Mouse (Mus musculus): ENCODE measurements at regions not wholly inside any gene's neighbourhood (a gene's known extent, or its start where the extent isn't known, plus 50 kb on each side); places are given as distances from the start of the nearest gene placed in this dataset.

DNA sequence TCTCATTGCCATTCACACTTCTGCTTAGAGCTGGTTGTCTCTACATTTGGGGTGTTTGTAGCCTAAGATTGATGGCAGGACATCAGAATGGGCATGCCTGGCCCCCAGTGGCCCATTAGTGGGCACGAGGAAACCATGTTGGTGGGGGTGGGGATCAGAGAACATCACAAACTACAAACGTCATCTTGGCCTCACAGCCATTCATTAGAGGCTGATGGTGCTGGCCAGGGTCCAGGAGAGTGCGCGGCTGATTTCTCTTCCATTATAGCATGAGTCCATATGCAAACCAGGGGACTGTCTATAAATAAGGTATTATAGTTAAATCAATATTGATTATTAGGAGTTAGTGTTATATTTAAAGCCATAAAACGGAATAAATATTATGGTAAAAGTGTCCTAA, 67.9 kb downstream of the 3100002H09Rik start:
- no peak overlapping the region for H3K27ac ChIP-seq (ENCODE audit: low read depth, low read length)
- no peak overlapping the region for H3K4me3 ChIP-seq (ENCODE audit: low read depth, low read length)
- no peaks in the 10 kb centered on the region for H3K36me3 ChIP-seq (ENCODE audit: control insufficient read depth, insufficient read depth, low read length)
- no peak overlapping the region for H3K4me2 ChIP-seq (ENCODE audit: low read depth)
- no peak for ATAC-seq (ENCODE audit: insufficient read depth, low FRiP score, low TSS enrichment)
- no peak for DNase-seq (ENCODE audit: low spot score)
- H3K9me3 ChIP-seq (ENCODE audit: control insufficient read depth, low read length) = no peaks in the 10 kb centered on the region
- WGBS = 74% methylated on average over 5 of the region's 5 CpGs
- H3K4me1 ChIP-seq (ENCODE audit: control insufficient read depth, insufficient read depth, low read length) = no peaks in the 10 kb centered on the region
- H3K27me3 ChIP-seq (ENCODE audit: control insufficient read depth, insufficient read depth, low read length) = no peaks in the 10 kb centered on the region
- no peak overlapping the region for H3K9ac ChIP-seq (ENCODE audit: low read length)

DNA sequence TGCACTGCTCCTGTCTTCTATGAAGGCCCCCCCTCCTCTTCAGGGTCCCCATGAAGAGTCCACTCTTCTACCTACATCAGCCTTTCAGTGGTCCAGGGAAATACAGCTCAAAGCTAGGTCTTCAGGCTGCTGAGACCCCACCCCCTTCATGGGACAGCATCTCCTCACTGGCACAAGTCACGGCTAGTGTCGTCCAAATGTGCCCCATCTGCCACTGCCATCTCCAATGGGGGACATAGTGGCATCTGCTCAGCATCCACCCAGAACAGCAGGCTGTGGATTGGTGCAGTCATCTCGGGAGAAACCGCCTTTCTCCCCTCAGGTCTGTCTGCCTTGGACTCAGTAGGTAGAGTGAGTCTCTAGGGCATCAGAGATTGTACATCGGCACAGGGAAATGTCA, 72.1 kb downstream of the 3100002H09Rik start:
- H3K27me3 ChIP-seq (ENCODE audit: control insufficient read depth, insufficient read depth, low read length) = no peaks in the 10 kb centered on the region
- no peak overlapping the region for H3K4me3 ChIP-seq (ENCODE audit: low read depth, low read length)
- no peak overlapping the region for H3K27ac ChIP-seq (ENCODE audit: low read depth, low read length)
- WGBS = 88% methylated on average over 5 of the region's 5 CpGs
- ATAC-seq (ENCODE audit: insufficient read depth, low FRiP score, low TSS enrichment) (no peak), DNase-seq (ENCODE audit: low spot score) (no peak)
- no peaks in the 10 kb centered on the region for H3K36me3 ChIP-seq (ENCODE audit: control insufficient read depth, insufficient read depth, low read length)
- no peak overlapping the region for H3K4me2 ChIP-seq (ENCODE audit: low read depth)
- H3K9ac ChIP-seq (ENCODE audit: low read length) = no peak overlapping the region
- no peaks in the 10 kb centered on the region for H3K4me1 ChIP-seq (ENCODE audit: control insufficient read depth, insufficient read depth, low read length)
- H3K9me3 ChIP-seq (ENCODE audit: control insufficient read depth, low read length) = no peaks in the 10 kb centered on the region

DNA sequence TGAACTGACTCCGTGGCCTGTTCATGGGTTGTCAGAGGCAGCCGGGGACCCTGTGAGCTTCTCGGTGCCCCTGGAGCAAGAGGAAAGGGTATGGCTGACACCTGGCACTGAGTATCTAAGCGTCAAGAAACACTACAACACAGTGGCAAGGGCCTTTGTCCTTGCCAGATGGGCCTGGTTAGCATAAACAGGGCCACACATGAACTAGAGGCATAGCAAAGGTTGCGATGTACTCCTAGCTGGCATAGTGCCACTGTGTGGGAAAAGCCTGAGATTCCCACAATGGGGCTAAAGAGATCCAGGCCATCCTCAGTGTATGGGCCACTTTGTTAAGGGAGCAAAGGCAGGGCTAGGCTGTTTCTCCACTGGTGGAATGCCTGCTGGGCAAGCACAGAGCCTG, 72.9 kb downstream of the 3100002H09Rik start:
- WGBS = 90% methylated on average over 5 of the region's 5 CpGs
- Histone ChIP-seq H3K27ac (ENCODE audit: low read depth, low read length) (no peak overlapping the region), H3K4me1 (ENCODE audit: control insufficient read depth, insufficient read depth, low read length) (no peaks in the 10 kb centered on the region)

DNA sequence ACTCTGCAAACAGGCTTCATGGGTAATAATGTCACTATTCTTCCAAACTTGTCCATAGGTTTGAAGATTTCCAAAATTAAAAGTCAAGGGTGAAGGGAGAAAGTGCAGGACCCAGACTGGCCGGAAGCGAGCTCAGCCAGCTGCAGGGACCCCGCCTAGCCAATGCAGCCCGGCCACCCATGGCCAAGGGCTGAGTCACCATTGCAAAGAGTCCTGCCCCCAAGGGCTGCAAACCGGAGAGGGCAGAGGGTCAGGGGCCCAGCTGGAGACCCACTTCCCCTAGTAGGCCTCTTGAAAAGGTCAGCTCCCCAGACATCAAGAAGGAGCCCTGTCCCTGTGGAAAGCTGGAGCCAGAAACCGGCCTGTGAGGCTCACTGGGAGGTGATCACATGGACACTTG, 77.0 kb downstream of the 3100002H09Rik start:
- H3K27ac ChIP-seq (ENCODE audit: low read depth, low read length) = no peak overlapping the region
- H3K4me1 ChIP-seq (ENCODE audit: control insufficient read depth, insufficient read depth, low read length) = no peaks in the 10 kb centered on the region
- ATAC-seq (ENCODE audit: insufficient read depth, low FRiP score, low TSS enrichment) (no peak), DNase-seq (ENCODE audit: low spot score) (no peak)
- no peaks in the 10 kb centered on the region for H3K27me3 ChIP-seq (ENCODE audit: control insufficient read depth, insufficient read depth, low read length)
- H3K4me3 ChIP-seq (ENCODE audit: low read depth, low read length) = no peak overlapping the region
- no peak overlapping the region for H3K9ac ChIP-seq (ENCODE audit: low read length)
- WGBS = 63% methylated on average over 6 of the region's 6 CpGs
- no peaks in the 10 kb centered on the region for H3K9me3 ChIP-seq (ENCODE audit: control insufficient read depth, low read length)
- H3K36me3 ChIP-seq (ENCODE audit: control insufficient read depth, insufficient read depth, low read length) = no peaks in the 10 kb centered on the region
- H3K4me2 ChIP-seq (ENCODE audit: low read depth) = no peak overlapping the region

More for the DNA sequence above, 72.9 kb downstream of the 3100002H09Rik start:
- Histone ChIP-seq H3K9me3 (ENCODE audit: control insufficient read depth, low read length) (no peaks in the 10 kb centered on the region), H3K4me2 (ENCODE audit: low read depth) (no peak overlapping the region), H3K27me3 (ENCODE audit: control insufficient read depth, insufficient read depth, low read length) (no peaks in the 10 kb centered on the region), H3K4me3 (ENCODE audit: low read depth, low read length) (no peak overlapping the region), H3K9ac (ENCODE audit: low read length) (no peak overlapping the region), H3K36me3 (ENCODE audit: control insufficient read depth, insufficient read depth, low read length) (no peaks in the 10 kb centered on the region)
- DNase-seq (ENCODE audit: low spot score) (no peak), ATAC-seq (ENCODE audit: insufficient read depth, low FRiP score, low TSS enrichment) (no peak)

DNA sequence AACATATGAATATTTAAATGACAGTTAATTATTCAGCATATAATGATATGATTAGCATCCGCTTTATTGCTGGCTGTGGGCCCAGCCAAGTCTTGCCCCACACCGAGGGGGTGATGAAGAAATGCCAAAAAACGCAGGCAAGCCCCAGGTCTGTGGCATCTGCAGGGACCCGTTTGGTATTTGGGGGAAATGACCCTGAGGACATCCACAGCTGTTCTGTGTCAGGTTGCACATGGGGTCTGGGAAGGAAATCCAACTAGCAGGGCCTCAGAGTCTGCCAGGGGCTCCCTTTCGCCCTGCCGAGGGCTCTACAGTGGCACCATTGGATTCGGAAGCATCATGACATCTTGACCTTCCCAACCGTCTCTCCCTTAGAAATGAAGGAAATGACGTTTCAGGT, 80.0 kb downstream of the 3100002H09Rik start:
- 0 out of 2 replicates have a peak, but pooled peaks cover 3% of the 10 kb centered on the region for H3K4me1 ChIP-seq (ENCODE audit: control insufficient read depth, insufficient read depth, low read length)
- WGBS = 81% methylated on average over 9 of the region's 9 CpGs
- H3K36me3 ChIP-seq (ENCODE audit: control insufficient read depth, insufficient read depth, low read length) = no peaks in the 10 kb centered on the region
- H3K4me2 ChIP-seq (ENCODE audit: low read depth) = no peak overlapping the region
- no peak for ATAC-seq (ENCODE audit: insufficient read depth, low FRiP score, low TSS enrichment)
- H3K9ac ChIP-seq (ENCODE audit: low read length) = no peak overlapping the region
- no peaks in the 10 kb centered on the region for H3K27me3 ChIP-seq (ENCODE audit: control insufficient read depth, insufficient read depth, low read length)
- H3K27ac ChIP-seq (ENCODE audit: low read depth, low read length) = no peak overlapping the region
- DNase-seq (ENCODE audit: low spot score) = no peak
- no peaks in the 10 kb centered on the region for H3K9me3 ChIP-seq (ENCODE audit: control insufficient read depth, low read length)
- no peak overlapping the region for H3K4me3 ChIP-seq (ENCODE audit: low read depth, low read length)

DNA sequence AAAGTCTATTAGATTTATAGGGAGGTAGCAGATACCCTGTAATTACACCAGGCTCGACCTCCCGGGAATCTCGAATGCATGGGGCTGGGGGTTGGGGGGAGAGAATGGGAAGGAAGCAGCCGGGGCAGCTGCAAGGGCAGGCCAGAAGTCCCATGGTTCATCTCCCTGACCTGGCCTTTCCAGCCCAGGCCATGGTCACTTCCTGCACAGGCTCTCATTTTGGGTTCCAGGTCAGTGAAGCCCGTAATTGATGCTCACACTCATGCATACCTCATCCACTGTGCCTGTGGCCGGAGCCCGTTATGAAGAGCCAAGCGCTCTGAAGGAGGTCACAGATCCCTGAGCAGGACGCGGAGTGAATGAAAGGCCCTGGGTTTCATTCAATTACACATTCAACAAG, 83.8 kb downstream of the 3100002H09Rik start:
- Histone ChIP-seq H3K4me3 (ENCODE audit: low read depth, low read length) (no peak overlapping the region), H3K9ac (ENCODE audit: low read length) (no peak overlapping the region), H3K9me3 (ENCODE audit: control insufficient read depth, low read length) (no peaks in the 10 kb centered on the region), H3K27ac (ENCODE audit: low read depth, low read length) (no peak overlapping the region), H3K4me1 (ENCODE audit: control insufficient read depth, insufficient read depth, low read length) (0 out of 2 replicates have a peak, but pooled peaks cover 3% of the 10 kb centered on the region), H3K4me2 (ENCODE audit: low read depth) (no peak overlapping the region), H3K27me3 (ENCODE audit: control insufficient read depth, insufficient read depth, low read length) (no peaks in the 10 kb centered on the region), H3K36me3 (ENCODE audit: control insufficient read depth, insufficient read depth, low read length) (no peaks in the 10 kb centered on the region)
- WGBS = 23% methylated on average over 10 of the region's 10 CpGs
- DNase-seq (ENCODE audit: low spot score) (no peak), ATAC-seq (ENCODE audit: insufficient read depth, low FRiP score, low TSS enrichment) (no peak)

DNA sequence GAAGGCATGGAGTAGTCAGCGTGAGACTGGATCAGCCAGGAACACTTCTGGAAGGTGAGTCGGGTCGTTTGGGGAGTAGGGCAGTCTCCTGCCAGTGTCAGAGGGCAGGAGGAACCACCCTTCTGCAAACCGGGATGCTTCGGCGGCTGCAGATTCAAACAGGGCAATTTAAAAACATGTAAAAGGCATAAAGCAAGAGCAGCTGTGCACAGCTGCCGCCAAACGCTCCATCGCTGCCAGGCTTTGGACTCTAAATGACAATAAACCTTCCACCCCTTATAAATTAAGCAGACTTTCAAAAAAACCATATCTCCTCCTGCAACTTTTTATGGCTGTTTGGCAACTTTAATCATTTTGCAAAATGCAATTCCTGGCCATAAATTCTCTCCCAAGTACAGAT, 84.2 kb downstream of the 3100002H09Rik start:
- H3K36me3 ChIP-seq (ENCODE audit: control insufficient read depth, insufficient read depth, low read length) = no peaks in the 10 kb centered on the region
- no peak overlapping the region for H3K4me3 ChIP-seq (ENCODE audit: low read depth, low read length)
- 0 out of 2 replicates have a peak, but pooled peaks cover 3% of the 10 kb centered on the region for H3K4me1 ChIP-seq (ENCODE audit: control insufficient read depth, insufficient read depth, low read length)
- no peak overlapping the region for H3K27ac ChIP-seq (ENCODE audit: low read depth, low read length)
- no peak overlapping the region for H3K4me2 ChIP-seq (ENCODE audit: low read depth)
- H3K27me3 ChIP-seq (ENCODE audit: control insufficient read depth, insufficient read depth, low read length) = no peaks in the 10 kb centered on the region
- no peak for ATAC-seq (ENCODE audit: insufficient read depth, low FRiP score, low TSS enrichment)
- WGBS = 44% methylated on average over 9 of the region's 9 CpGs
- DNase-seq (ENCODE audit: low spot score) = no peak
- no peak overlapping the region for H3K9ac ChIP-seq (ENCODE audit: low read length)
- H3K9me3 ChIP-seq (ENCODE audit: control insufficient read depth, low read length) = no peaks in the 10 kb centered on the region

DNA sequence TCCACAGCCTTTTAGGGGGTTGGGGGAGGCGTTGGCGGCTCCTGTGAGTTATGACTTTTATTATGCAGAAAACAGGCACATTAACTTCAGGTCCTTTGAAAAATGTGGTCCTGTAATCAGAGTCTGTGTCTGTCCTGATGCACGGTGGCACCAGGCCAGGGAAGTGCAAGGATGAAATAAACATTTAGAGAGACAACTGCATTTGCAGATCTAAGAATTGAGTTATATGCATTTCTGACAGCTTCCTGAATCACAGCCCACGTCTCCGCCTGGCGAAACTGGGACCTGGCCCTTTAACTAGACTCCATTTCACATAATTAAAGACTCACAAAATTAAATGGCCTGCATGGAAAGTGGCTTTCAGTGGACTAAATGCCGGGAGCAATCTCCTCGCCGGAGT, 90.3 kb downstream of the 3100002H09Rik start:
- Histone ChIP-seq H3K27me3 (ENCODE audit: control insufficient read depth, insufficient read depth, low read length) (no peaks in the 10 kb centered on the region), H3K9ac (ENCODE audit: low read length) (no peak overlapping the region), H3K36me3 (ENCODE audit: control insufficient read depth, insufficient read depth, low read length) (no peaks in the 10 kb centered on the region), H3K4me1 (ENCODE audit: control insufficient read depth, insufficient read depth, low read length) (peaks cover 7% of the 10 kb centered on the region; the same call in 1 of the 2 replicates), H3K9me3 (ENCODE audit: control insufficient read depth, low read length) (no peaks in the 10 kb centered on the region), H3K4me2 (ENCODE audit: low read depth) (no peak overlapping the region), H3K4me3 (ENCODE audit: low read depth, low read length) (no peak overlapping the region), H3K27ac (ENCODE audit: low read depth, low read length) (no peak overlapping the region)
- ATAC-seq (ENCODE audit: insufficient read depth, low FRiP score, low TSS enrichment) = no peak
- DNase-seq (ENCODE audit: low spot score) = no peak
- 74% methylated on average over 9 of the region's 9 CpGs for WGBS

DNA sequence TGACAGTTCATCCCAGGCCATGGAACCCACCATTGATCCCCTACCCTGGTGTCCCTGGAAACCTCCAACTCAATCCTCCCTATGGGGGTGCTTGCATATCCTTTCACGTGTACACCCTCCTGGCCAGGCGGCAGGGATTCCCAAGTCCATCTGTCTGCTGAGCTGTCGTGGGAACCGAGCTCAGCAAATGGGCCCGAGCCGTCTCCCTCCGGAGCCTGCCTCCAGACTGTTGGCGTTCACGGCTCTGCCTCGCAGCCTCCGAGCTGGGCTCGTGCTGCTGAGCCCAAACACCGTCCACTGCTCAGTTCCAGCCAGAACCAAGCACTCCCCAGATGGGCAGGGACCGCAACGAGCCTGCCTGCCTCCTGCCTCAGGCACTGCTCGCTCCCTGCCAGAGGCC, 98.8 kb downstream of the 3100002H09Rik start:
- 73% methylated on average over 16 of the region's 16 CpGs for WGBS
- Histone ChIP-seq H3K9me3 (ENCODE audit: control insufficient read depth, low read length) (no peaks in the 10 kb centered on the region), H3K9ac (ENCODE audit: low read length) (no peak overlapping the region), H3K27me3 (ENCODE audit: control insufficient read depth, insufficient read depth, low read length) (no peaks in the 10 kb centered on the region), H3K36me3 (ENCODE audit: control insufficient read depth, insufficient read depth, low read length) (no peaks in the 10 kb centered on the region), H3K27ac (ENCODE audit: low read depth, low read length) (no peak overlapping the region), H3K4me2 (ENCODE audit: low read depth) (no peak overlapping the region), H3K4me3 (ENCODE audit: low read depth, low read length) (no peak overlapping the region), H3K4me1 (ENCODE audit: control insufficient read depth, insufficient read depth, low read length) (no peaks in the 10 kb centered on the region)
- ATAC-seq (ENCODE audit: insufficient read depth, low FRiP score, low TSS enrichment) (no peak), DNase-seq (ENCODE audit: low spot score) (no peak)
